Mouse (Mus musculus): ENCODE measurements around the gene Fmnl2.

GRCm38 (mm10) chr2:53051502-53051901, 193.8 kb downstream of the Fmnl2 start:
- no peak for TF ChIP-seq POLR2A (IDR thresholded peaks at IDR 0.05; ENCODE audit: insufficient read length, low read depth)
- no peak for TF ChIP-seq MAX (IDR thresholded peaks at IDR 0.05; ENCODE audit: low read depth)
- TF ChIP-seq CEBPB (IDR thresholded peaks at IDR 0.05; ENCODE audit: insufficient read depth, poor library complexity, severe bottlenecking): no peak
- no peak for TF ChIP-seq TCF12 (IDR thresholded peaks at IDR 0.05; ENCODE audit: insufficient read depth, poor library complexity, severe bottlenecking)
- no peak for TF ChIP-seq REST (IDR thresholded peaks at IDR 0.05; ENCODE audit: insufficient read depth, insufficient read length)
- TF ChIP-seq USF1 (IDR thresholded peaks at IDR 0.05; ENCODE audit: low read depth): no peak
- no peak for TF ChIP-seq MYOD1 (IDR thresholded peaks at IDR 0.05; ENCODE audit: control insufficient read depth in 1 of 3, insufficient read length in 2 of 3, low read depth in 2 of 3)
- no peak for TF ChIP-seq MYOG (IDR thresholded peaks at IDR 0.05; ENCODE audit: control insufficient read depth in 1 of 3, insufficient read depth in 1 of 3, insufficient read length in 2 of 3, low read depth in 2 of 3)
- no peak for TF ChIP-seq SRF (IDR thresholded peaks at IDR 0.05; ENCODE audit: control insufficient read depth, insufficient read length, low read depth)

Measured in myocyte (in vitro differentiated cells).